Mouse (Mus musculus) liver, embryonic 14.5 days (tissue): ENCODE measurements around the gene Prnp.

ENCODE experiments used
- CTCF ChIP-seq: IDR thresholded peaks from 2 replicates; pipeline ENCODE4 v1.5.1; 2016; ENCODE audit warnings: antibody characterized with exemption, low read depth, control low read depth
- EP300 ChIP-seq: IDR thresholded peaks from 2 replicates; pipeline ENCODE4 v1.6.1; 2016; ENCODE audit warnings: antibody characterized with exemption, low read depth

DNA sequence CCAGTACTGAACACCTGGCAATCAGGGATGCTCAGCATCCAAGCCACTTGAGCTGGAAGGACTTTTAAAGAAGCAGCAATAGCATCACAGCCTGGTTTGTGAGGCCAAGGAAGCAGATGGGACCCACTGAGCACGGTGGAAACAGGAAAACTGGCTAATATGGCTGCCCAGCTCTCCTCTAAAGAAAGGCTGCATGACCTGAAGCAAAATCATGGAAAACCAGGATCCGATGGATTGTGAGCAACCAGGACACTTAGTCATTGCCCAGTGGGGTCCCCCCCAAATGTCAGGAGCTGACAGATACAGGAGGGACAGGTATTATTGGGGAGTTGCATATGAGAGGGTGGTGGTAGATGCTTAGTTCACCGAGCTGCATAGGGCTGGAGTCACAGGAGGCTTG lies 38.4 kb downstream of the Prnp start:
- TF ChIP-seq EP300 (no peak), CTCF (no peak)
